Mouse (Mus musculus) leukemia stem cell, adult 10-12 weeks (primary cell): ENCODE measurements around the gene B4gat1. TPM values are rescaled to one million over a fixed set of nuclear protein-coding genes. Genes with fewer than 3 reads are reported as not detected.

Source experiments
- polyA plus RNA-seq: library from polyadenylated mRNA; stranded (reverse); fragments of >175 nt; gene quantifications from 2 replicates; pipeline ENCODE4 v1.2.3, GENCODE M21; 2012; ENCODE audit warnings: low replicate concordance

Gene B4gat1
- polyA plus RNA-seq, result 6.5 TPM in 2 replicates

DNA sequence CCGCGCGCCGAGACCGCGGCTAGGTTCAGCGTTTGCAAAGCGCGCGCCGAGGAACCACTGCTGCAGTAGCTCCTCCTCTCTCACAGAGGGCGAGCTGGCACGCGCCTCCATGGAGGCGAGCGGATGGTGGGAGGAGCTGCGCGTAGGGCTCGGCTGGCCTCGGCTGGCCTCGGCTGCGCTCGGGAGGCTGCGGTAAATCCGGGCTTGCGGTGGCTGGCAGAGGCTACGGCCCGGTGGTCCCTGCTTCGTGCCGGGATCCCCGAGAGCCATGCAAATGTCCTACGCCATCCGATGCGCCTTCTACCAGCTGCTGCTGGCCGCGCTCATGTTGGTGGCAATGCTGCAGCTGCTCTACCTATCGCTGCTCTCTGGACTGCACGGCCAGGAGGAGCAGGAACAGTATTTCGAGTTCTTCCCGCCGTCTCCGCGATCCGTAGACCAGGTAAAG lies at the start of gene B4gat1, which contains the start of gene AC124502.3:
TSS of gene B4gat1 (plus strand) at position 118 of the 448 bp plus-strand sequence.
TSS of gene AC124502.3 (plus strand) at position 183 of the 448 bp plus-strand sequence.

DNA sequence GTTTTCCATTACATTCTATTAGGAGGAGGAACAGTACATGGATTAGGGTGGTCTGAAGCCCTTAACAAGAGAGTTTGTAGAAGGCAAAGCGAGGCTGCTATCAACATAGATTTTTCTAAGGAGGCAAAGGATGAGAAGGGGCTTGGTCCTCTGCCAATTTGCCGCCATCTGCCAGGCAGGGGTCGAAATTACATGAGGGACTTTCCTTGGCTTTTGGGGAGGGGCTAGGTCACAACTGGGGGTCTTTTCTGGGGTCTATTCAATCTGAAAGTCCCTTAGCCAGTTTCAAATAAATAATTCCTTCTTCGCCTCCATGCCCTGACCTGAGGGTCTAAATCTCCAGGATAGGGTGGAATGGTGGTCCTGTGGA lies 48.4 kb upstream of the B4gat1 start, which contains the start of gene Npas4:
TSS of gene Npas4 (minus strand) at position 61 of the 370 bp plus-strand sequence.

DNA sequence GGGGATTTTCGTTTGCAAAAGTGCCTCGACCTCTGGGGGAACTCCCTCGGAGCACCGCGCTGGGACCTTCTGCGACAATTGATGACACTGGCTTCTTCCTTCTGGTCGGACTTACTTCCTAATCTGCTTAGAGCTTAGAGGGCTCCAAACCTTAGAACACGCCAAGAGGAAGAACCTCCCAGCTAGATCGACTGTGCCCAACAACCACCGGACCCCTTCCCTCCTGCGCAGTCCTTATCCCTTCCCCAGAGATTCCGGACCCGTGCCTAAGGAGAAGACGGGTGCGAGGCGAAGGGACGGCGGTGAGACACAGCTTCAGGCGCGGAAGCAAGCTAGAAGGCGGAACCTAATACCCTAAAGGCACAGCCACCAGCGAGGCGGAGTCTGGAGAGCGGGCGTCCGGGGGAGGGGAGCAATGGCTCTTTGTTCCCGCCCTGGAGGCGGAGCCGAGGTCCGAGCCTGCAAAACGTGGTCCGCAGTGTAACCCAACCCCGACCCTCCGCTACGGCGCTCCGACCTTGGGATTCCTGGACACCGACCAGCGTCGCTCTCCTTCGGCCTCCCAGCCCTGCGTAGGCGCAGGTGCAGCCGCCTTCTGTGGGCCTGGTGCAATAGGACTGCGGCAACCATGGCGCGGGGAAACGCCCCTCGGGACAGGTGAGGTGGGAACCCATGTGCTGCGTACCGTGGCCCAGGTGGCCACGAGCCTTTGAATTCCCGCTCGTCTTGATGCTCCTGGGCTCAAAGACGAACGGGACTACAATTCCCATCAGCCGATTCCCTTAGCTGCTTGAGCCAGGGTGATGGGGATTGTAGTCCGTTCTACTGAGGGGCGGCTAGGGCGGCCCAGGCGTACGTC lies 14.8 kb upstream of the B4gat1 start, which contains the start of gene Slc29a2:
TSS of gene Slc29a2 (plus strand) at position 240 of the 859 bp plus-strand sequence.

DNA sequence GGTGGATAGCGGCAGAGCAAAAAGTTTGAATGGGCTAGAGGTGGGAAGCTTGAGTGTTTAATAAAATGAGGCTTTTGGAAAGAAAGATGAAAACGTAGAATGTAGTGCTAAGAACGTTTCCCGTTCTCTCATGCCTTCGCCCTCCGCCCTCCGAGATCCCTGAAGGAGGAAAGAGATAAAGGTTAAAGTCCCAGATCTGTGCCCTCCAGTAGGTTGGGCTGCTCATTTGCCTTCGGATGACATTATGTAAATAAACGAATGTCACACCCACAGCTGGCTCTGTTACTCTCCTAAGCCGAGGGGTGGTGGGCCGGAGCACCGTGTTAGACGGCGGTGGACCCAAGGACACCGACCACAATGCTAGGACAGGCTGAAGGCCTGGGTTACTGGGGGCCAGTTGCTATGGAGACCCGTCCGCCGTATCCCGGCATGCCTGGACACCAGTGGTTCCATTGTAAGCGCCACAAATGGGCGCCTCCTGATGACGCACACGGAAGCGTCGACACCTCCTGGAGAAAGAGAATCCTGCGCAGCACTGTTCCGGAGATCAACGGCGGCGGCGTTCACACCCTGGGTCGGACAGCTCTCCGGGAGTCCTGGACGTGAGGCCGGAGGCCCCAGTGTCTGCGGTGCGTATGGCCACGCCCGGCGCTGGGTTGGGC lies 2.4 kb downstream of the B4gat1 start, which contains the start of gene Brms1:
TSS of gene Brms1 (plus strand) at position 493 of the 662 bp plus-strand sequence.

DNA sequence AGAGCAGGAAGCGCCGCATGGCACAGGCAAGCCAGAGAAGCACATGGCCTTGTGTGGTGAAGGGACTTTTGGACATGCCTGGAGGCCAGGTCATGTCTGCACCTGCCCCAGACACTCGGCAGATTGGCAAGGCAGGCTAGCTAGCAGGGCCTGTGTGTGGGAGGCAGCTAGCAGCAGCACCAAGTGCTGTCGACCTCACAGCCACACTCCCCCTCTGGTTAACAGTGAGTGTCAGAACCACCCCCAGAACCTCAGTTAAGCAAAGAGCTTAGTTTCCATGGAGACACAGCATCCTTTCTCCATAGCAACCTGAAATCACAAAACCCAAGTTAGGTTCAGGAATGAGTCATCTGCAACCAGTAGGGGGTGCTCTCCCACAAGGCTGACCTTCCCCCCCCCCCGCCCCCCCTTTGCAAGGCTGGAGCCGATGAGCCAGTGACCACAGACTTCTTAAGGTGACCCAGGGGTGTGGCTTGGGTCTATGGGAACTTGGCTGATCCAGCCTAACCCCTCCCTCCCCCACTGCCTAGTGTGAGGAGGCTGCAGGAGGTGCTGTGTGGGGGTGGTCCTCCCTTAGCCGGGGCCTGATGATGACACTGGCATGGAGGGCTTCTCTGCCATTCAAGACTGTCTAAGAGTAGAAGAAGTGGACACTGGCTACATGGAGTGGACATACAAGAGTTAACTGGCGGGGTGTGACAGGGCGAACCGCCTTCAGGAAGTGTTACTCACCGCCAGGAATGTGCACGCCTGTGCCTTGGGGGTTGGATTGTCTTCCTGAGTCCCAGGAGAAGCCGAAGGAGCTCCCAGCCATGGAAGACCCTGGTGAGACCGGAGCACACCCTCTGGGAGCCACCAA lies 11.7 kb downstream of the B4gat1 start, which contains the start of gene Rin1:
TSS of gene Rin1 (plus strand) at position 435 of the 859 bp plus-strand sequence.

DNA sequence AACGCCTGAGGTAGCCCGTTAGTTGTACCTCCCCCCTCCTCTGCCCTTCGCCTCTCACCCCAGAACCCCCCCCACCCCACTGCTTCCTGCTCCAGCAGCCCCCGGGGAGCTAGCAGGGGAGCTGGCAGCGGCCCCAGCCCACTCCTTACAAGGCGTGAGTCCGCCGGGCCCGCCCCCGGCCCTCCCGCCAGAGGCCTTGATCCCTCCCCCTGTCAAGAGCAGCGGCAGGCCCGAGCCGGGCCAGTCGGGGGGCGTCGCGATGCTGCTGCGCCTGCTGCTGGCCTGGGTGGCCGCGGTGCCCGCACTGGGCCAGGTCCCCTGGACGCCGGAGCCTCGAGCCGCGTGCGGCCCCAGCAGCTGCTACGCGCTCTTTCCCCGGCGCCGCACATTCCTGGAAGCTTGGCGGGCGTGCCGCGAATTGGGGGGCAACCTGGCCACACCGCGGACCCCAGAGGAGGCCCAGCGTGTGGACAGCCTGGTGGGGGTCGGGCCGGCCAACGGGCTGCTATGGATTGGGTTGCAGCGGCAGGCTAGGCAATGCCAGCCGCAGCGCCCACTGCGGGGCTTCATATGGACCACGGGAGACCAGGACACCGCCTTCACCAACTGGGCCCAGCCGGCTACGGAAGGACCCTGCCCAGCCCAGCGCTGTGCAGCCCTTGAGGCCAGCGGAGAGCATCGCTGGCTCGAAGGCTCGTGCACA lies 29.4 kb downstream of the B4gat1 start, which contains the start of gene Cd248:
TSS of gene Cd248 (plus strand) at position 212 of the 703 bp plus-strand sequence.

DNA sequence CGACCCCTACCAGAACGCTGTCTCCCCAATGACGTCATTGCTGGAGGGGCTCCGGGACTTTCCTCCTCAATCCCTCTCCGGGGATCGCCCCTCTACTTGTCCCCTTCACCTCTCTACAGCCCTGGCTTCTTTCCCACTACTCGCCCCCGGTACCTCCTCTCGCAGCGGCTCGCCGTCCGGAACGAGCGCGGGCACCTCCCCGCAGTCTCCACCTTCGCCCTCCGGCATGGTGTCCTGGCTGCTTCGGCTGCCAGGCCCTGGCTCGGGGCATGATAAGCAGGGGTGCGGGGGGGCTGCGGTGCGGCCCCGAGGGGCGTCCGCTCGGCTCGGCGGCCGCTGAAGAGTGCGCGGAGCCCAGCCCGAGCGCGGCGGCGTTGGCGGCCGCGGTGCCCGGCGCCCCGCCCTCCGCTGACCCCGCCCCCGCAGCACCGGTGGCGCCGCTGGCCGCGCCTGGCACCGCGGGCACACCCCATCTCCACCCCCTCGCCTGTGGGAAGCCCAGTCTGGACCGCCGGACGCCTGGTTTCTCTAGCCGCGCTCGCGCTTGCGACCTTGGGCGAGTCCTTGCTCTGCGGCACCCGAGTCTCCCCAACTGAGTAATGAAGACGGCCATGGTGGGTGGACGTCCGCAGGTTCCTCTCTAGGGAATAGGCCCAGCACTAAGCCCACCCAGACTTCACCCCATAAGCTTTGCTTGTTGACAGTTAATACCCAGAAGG lies 46.7 kb downstream of the B4gat1 start, which contains the start of gene Tmem151a:
TSS of gene Tmem151a (minus strand) at position 387 of the 719 bp plus-strand sequence.

DNA sequence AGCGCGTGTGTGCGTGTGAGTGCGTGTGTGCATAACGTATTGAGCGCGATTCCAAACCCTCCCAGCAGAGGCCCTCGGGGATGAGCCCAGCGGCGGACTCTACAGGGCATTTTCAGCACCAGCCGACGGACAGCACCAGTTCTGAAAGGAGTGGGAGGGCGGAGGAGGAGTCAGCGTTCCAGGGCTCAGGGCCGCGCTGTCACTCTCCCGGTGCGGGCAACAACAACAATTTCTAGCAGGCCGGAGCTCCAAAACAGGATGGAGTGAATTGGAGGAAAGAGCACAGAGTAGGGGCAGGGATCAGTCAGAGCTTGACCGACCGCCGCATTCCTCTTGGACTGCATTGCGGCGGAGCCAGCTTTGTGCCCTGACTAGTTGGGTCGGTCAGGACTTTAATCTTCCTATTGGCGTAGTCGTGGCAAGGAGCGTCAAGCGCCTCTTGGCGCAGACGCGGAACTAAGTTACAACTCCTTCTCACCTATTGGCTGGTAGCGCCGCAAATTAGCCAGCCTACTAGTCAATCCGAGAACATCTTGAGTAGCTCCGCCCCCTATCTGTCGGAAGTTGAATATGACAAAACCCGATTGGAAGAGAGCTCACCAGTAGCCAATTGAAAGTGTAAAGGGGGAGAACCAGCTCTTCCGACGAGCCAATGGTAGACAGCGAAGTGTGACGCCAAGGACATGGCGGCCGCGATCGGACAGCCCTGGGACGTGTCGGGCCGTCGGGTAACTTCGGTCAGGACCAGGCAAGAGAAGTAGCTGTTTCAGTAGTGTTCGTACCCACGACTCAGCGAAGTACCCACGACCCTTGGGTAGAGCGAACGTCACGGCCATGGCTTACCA lies 49.5 kb downstream of the B4gat1 start, which contains the start of gene Yif1a:
TSS of gene Yif1a (plus strand) at position 655 of the 845 bp plus-strand sequence.

Other genes with a start within 250 kb of the B4gat1 start
- 3.0 and 9.7 TPM in 2 replicates for gene Rbm4, start 244.9 kb upstream of the B4gat1 start, polyA plus RNA-seq
- 3.5 and 7.0 TPM in 2 replicates for gene Gm21992, start 227.2 kb upstream of the B4gat1 start, polyA plus RNA-seq
- 23.2 and 88.3 TPM in 2 replicates for gene Rbm14, start 227.2 kb upstream of the B4gat1 start, polyA plus RNA-seq
- 21.4 and 110 TPM in 2 replicates for gene Ccs, start 199.5 kb upstream of the B4gat1 start, polyA plus RNA-seq
- gene Ccdc87, start 199.5 kb upstream of the B4gat1 start, polyA plus RNA-seq, result not detected in 2 replicates
- gene Ctsf, start 183.7 kb upstream of the B4gat1 start, polyA plus RNA-seq, result 17.8 and 31.5 TPM in 2 replicates
- 0.37 and 0.66 TPM in 2 replicates for gene Actn3, start 160.9 kb upstream of the B4gat1 start, polyA plus RNA-seq
- 5.1 and 6.1 TPM in 2 replicates for gene Zdhhc24, start 160.2 kb upstream of the B4gat1 start, polyA plus RNA-seq
- gene Bbs1, start 132.2 kb upstream of the B4gat1 start, polyA plus RNA-seq, result 4.4 and 8.3 TPM in 2 replicates
- gene Dpp3, start 110.5 kb upstream of the B4gat1 start, polyA plus RNA-seq, result 49.7 and 54.1 TPM in 2 replicates
- gene Peli3, start 95.7 kb upstream of the B4gat1 start, polyA plus RNA-seq, result 0.11 and 0.36 TPM in 2 replicates
- 41.9 and 74.6 TPM in 2 replicates for gene Mrpl11, start 76.7 kb upstream of the B4gat1 start, polyA plus RNA-seq
- gene Npas4, start 48.5 kb upstream of the B4gat1 start, polyA plus RNA-seq, result 0.14 and 0.37 TPM in 2 replicates
- 3.2 and 6.6 TPM in 2 replicates for gene Slc29a2, start 15.0 kb upstream of the B4gat1 start, polyA plus RNA-seq
- gene AC124502.3, start 65 bp downstream of the B4gat1 start, polyA plus RNA-seq, result not detected in 2 replicates
- gene Brms1, start 2.5 kb downstream of the B4gat1 start, polyA plus RNA-seq, result 29.9 and 97.0 TPM in 2 replicates
- 0.43 and 0.90 TPM in 2 replicates for gene Rin1, start 11.7 kb downstream of the B4gat1 start, polyA plus RNA-seq
- gene Cd248, start 29.3 kb downstream of the B4gat1 start, polyA plus RNA-seq, result 4.3 and 7.0 TPM in 2 replicates
- gene Tmem151a, start 46.7 kb downstream of the B4gat1 start, polyA plus RNA-seq, result 0.09 and 1.3 TPM in 2 replicates
- gene Yif1a, start 49.7 kb downstream of the B4gat1 start, polyA plus RNA-seq, result 12.3 and 39.3 TPM in 2 replicates
- gene Cnih2, start 59.7 kb downstream of the B4gat1 start, polyA plus RNA-seq, result 2.3 and 6.4 TPM in 2 replicates
- 269 and 344 TPM in 2 replicates for gene Rab1b, start 68.2 kb downstream of the B4gat1 start, polyA plus RNA-seq
- 18.0 and 32.6 TPM in 2 replicates for gene Klc2, start 79.7 kb downstream of the B4gat1 start, polyA plus RNA-seq
- gene Pacs1, start 234.3 kb downstream of the B4gat1 start, polyA plus RNA-seq, result 116 and 125 TPM in 2 replicates